13 mouse cellular contexts compared by ENCODE assay signal in the genomic region with DNA sequence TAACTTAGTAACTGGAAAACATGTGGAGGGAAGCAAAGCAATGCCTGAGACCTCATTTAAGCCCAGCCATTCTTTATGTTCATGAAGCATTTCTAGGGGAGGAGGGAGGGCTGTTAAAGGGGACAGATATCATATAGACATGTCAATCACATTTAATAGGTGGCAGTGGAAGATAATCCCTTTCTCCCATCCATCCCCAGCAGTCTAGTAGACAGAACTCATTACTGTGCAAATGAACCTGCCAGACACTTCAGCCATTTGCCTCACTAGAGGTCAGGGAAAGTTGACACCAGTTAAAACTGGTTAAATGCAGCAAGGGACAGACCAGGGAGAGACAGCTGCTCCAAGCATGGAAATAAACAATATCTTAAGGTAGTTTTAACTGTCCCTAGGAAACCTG.
DNase-seq lines count a peak whose midpoint lies in the region; ATAC-seq and TF ChIP-seq lines count a peak whose summit lies in the region.
"Had no signal": no experiment of that assay in that cellular context is flagged by ENCODE, and none has a peak within 500 bp of the region (broad histone marks: within the 10 kb centered on the region; RNA-seq: fewer than 3 reads in every experiment).

No protein-coding gene starts in this region.

- no peak overlapping the region for H3K27ac ChIP-seq in kidney, embryonic 15.5 days
- H3K27ac ChIP-seq in embryonic facial prominence, embryonic 10.5 days (replicated peaks): 0 out of 2 replicates have a peak overlapping the region, but pooled peaks have one; percentile 14
- no peak overlapping the region for H3K27ac ChIP-seq in midbrain, postnatal 0 days (ENCODE audit: low read depth, low read length)
- H3K27ac ChIP-seq in layer of hippocampus, adult 2 months: no peak overlapping the region

- H3K9ac ChIP-seq in kidney, embryonic 15.5 days: no peak overlapping the region
- no peak overlapping the region for H3K9ac ChIP-seq in midbrain, postnatal 0 days (replicated peaks; ENCODE audit: low read length, poor library complexity, severe bottlenecking)

- no peaks in the 10 kb centered on the region for H3K27me3 ChIP-seq in kidney, embryonic 15.5 days
- H3K27me3 ChIP-seq in embryonic facial prominence, embryonic 10.5 days (replicated peaks; ENCODE audit: low read depth, poor library complexity, severe bottlenecking): no peaks in the 10 kb centered on the region
- H3K27me3 ChIP-seq in midbrain, postnatal 0 days (ENCODE audit: insufficient read depth, low read length): no peaks in the 10 kb centered on the region

- peak; percentile 96 for ATAC-seq in kidney, embryonic 15.5 days (replicated peaks; ENCODE audit: low FRiP score)
- no peak for ATAC-seq in midbrain, postnatal 0 days (ENCODE audit: low FRiP score)

- H3K4me3 ChIP-seq in kidney, embryonic 15.5 days (replicated peaks): no peak overlapping the region
- H3K4me3 ChIP-seq in embryonic facial prominence, embryonic 10.5 days: no peak overlapping the region
- no peak overlapping the region for H3K4me3 ChIP-seq in midbrain, postnatal 0 days (ENCODE audit: low read depth, low read length)
- H3K4me3 ChIP-seq in layer of hippocampus, adult 2 months: no peak overlapping the region

- H3K4me1 ChIP-seq in kidney, embryonic 15.5 days: peaks cover 4% of the 10 kb centered on the region; the same call in 1 of the 2 replicates
- H3K4me1 ChIP-seq in embryonic facial prominence, embryonic 10.5 days: peaks cover 16% of the 10 kb centered on the region
- H3K4me1 ChIP-seq in midbrain, postnatal 0 days (ENCODE audit: insufficient read depth, low read length): no peaks in the 10 kb centered on the region

- no peaks in the 10 kb centered on the region for H3K36me3 ChIP-seq in kidney, embryonic 15.5 days
- no peaks in the 10 kb centered on the region for H3K36me3 ChIP-seq in embryonic facial prominence, embryonic 10.5 days (replicated peaks)
- no peaks in the 10 kb centered on the region for H3K36me3 ChIP-seq in midbrain, postnatal 0 days (ENCODE audit: insufficient read depth, low read length)

- DNase-seq in kidney, adult 8-10 months: no peak
- peak; percentile 41 for DNase-seq in embryonic facial prominence, embryonic 10.5 days (ENCODE audit: low spot score)
- peak; percentile 26 for DNase-seq in hindlimb bud, embryonic 11.5 days (ENCODE audit: extremely low spot score, low read depth, low spot score)
- DNase-seq in midbrain, postnatal 0 days (ENCODE audit: low spot score): peak; percentile 1
- DNase-seq in left cerebral cortex, adult 11 months (ENCODE audit: low spot score): no peak
- DNase-seq in B cell, adult 2 months: no peak
- DNase-seq in layer of hippocampus, adult 2 months (ENCODE audit: low spot score in 2 of 2): no peak
- DNase-seq: adrenal gland, postnatal 10 days; cerebellum, adult 9-10 months; kidney, postnatal 10 days; lung, adult 18-20 months; thymus, postnatal 36 days had no signal

- H3K9me3 ChIP-seq in kidney, embryonic 15.5 days (replicated peaks): no peaks in the 10 kb centered on the region
- no peaks in the 10 kb centered on the region for H3K9me3 ChIP-seq in embryonic facial prominence, embryonic 10.5 days
- no peaks in the 10 kb centered on the region for H3K9me3 ChIP-seq in midbrain, postnatal 0 days (ENCODE audit: low read length)

- TF ChIP-seq CTCF in midbrain, postnatal 0 days (IDR thresholded peaks at IDR 0.05): no peak
- no peak for TF ChIP-seq CTCF in layer of hippocampus, adult 2 months (conservative IDR thresholded peaks at IDR 0.05)

- no peak overlapping the region for H3K4me2 ChIP-seq in kidney, embryonic 15.5 days
- H3K4me2 ChIP-seq in midbrain, postnatal 0 days (ENCODE audit: low read depth, low read length, poor library complexity, severe bottlenecking): no peak overlapping the region

Comparison
In these comparisons a context has a peak if more than half of its experiments do, and no peak if none do; other contexts are left out.
1. DNase-seq: peak in embryonic facial prominence, embryonic 10.5 days (single experiment), hindlimb bud, embryonic 11.5 days (single experiment) and midbrain, postnatal 0 days (single experiment); none in kidney, adult 8-10 months (0 of 2), left cerebral cortex, adult 11 months (single experiment), B cell, adult 2 months (0 of 2) and layer of hippocampus, adult 2 months (0 of 2).